Mouse (Mus musculus) spleen, adult 2 months (tissue): ENCODE results near the gene Acsm5.

Experiments
- CTCF ChIP-seq: fragments of 200-500 bp; IDR thresholded peaks from 2 replicates; pipeline ENCODE4 v1.5.1; 2011; ENCODE audit warnings: mild to moderate bottlenecking, inconsistent platforms; ENCODE audit not compliant: insufficient read depth, insufficient read length, insufficient replicate concordance; ENCODE audit errors: extremely low read depth
- POLR2A ChIP-seq: fragments of 200-500 bp; IDR thresholded peaks from 2 replicates; pipeline ENCODE4 v1.6.1; 2011; ENCODE audit warnings: low read depth, low read length, inconsistent platforms

- TF ChIP-seq CTCF (no peak), POLR2A (no peak)
Measured at GRCm38 (mm10) chr7:119559789-119560451, 40.7 kb downstream of the Acsm5 start.
